Mouse (Mus musculus): Measurements from ENCODE around the gene Prss8.

DNA sequence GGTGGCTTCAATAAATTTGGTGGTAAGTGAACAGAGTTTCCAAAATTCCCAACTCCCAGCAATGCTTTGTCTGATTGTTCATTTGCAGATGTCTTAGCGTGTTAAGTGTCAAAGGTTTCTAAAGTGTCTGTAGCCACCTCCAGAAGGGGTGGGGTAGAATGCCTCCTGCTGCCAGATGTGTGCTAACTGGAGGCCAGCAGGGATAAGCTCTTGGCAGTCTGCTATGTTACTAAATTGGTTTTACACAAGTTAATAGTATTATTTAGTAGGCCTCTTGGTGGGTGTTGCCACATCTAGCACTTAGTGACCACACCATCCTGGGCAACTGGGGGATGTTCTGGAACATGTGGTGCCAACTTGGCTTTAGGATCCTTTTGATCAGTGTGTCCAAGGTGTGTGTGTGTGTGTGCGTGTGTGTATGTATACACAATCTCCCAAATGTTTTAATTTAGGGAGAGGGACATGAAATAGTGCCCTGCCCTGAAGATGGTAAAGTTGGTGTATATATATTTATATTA is 44.6 kb upstream of the Prss8 start:
- TF ChIP-seq ZKSCAN1 (IDR thresholded peaks at IDR 0.05; ENCODE audit: low read depth, low read length) (no peak), EP300 (IDR thresholded peaks at IDR 0.05; ENCODE audit: low read depth in 1 of 2, low read length in 2 of 2) (no peak), CHD1 (IDR thresholded peaks at IDR 0.05; ENCODE audit: low read depth, low read length) (no peak), USF1 (IDR thresholded peaks at IDR 0.05; ENCODE audit: low read depth, low read length) (no peak), POLR2AphosphoS5 (IDR thresholded peaks at IDR 0.05; ENCODE audit: borderline replicate concordance, low read depth, low read length) (no peak), ZC3H11A (IDR thresholded peaks at IDR 0.05; ENCODE audit: low read depth, low read length) (no peak), CHD2 (IDR thresholded peaks at IDR 0.05; ENCODE audit: low read length) (no peak)
